Mouse (Mus musculus): ENCODE data around the gene Ddi2.

Gene Ddi2

GRCm38 (mm10) chr4:141686093-141686492 lies 37.1 kb downstream of the Ddi2 start:
- DNase-seq: no peak

- DNase-seq: no peak
These were observed 37.7 kb downstream of the Ddi2 start, which contains the start of gene Rsc1a1 for GRCm38 (mm10) chr4:141685499-141685898. Gene Rsc1a1, minus strand, starts transcription at chr4:141685599.

GRCm38 (mm10) chr4:141682706-141683230 lies 40.5 kb downstream of the Ddi2 start:
- DNase-seq: no peak

GRCm38 (mm10) chr4:141681767-141682166 lies 41.5 kb downstream of the Ddi2 start:
- DNase-seq: no peak

- DNase-seq: no peak
These were observed 42.3 kb downstream of the Ddi2 start for GRCm38 (mm10) chr4:141680892-141681291.

GRCm38 (mm10) chr4:141679016-141679415 lies 44.2 kb downstream of the Ddi2 start:
- DNase-seq: no peak

GRCm38 (mm10) chr4:141676462-141676979 lies 46.7 kb downstream of the Ddi2 start:
- no peak for DNase-seq

- peak; percentile 27 to 49 for DNase-seq
These were observed 50.9 kb downstream of the Ddi2 start for GRCm38 (mm10) chr4:141672325-141672724.

GRCm38 (mm10) chr4:141671389-141671788 lies 51.8 kb downstream of the Ddi2 start:
- no peak for DNase-seq

GRCm38 (mm10) chr4:141669898-141670712 lies 53.1 kb downstream of the Ddi2 start:
- DNase-seq: peak; percentile 16 to 25

- DNase-seq: no peak
These were observed 58.4 kb downstream of the Ddi2 start, which contains the start of gene Plekhm2 for GRCm38 (mm10) chr4:141664799-141665198. Gene Plekhm2, minus strand, starts transcription at chr4:141664899.

GRCm38 (mm10) chr4:141664011-141664745 lies 59.0 kb downstream of the Ddi2 start:
- peak; percentile 62 to 70 for DNase-seq

GRCm38 (mm10) chr4:141663122-141663931 lies 59.9 kb downstream of the Ddi2 start:
- no peak for DNase-seq

GRCm38 (mm10) chr4:141660884-141661283 lies 62.3 kb downstream of the Ddi2 start:
- DNase-seq: no peak

GRCm38 (mm10) chr4:141659739-141660138 lies 63.5 kb downstream of the Ddi2 start:
- no peak for DNase-seq

GRCm38 (mm10) chr4:141658846-141659484 lies 64.3 kb downstream of the Ddi2 start:
- DNase-seq: no peak

- DNase-seq: no peak
These were observed 66.3 kb downstream of the Ddi2 start for GRCm38 (mm10) chr4:141656932-141657331.

GRCm38 (mm10) chr4:141655908-141656608 lies 67.2 kb downstream of the Ddi2 start:
- no peak for DNase-seq

- no peak for DNase-seq
These were observed 68.7 kb downstream of the Ddi2 start for GRCm38 (mm10) chr4:141654509-141654908.

GRCm38 (mm10) chr4:141653813-141654212 lies 69.4 kb downstream of the Ddi2 start:
- DNase-seq: no peak

- DNase-seq: no peak
These were observed 70.2 kb downstream of the Ddi2 start for GRCm38 (mm10) chr4:141653044-141653443.
